Mouse (Mus musculus): ENCODE data around the gene Abhd4.

DNA sequence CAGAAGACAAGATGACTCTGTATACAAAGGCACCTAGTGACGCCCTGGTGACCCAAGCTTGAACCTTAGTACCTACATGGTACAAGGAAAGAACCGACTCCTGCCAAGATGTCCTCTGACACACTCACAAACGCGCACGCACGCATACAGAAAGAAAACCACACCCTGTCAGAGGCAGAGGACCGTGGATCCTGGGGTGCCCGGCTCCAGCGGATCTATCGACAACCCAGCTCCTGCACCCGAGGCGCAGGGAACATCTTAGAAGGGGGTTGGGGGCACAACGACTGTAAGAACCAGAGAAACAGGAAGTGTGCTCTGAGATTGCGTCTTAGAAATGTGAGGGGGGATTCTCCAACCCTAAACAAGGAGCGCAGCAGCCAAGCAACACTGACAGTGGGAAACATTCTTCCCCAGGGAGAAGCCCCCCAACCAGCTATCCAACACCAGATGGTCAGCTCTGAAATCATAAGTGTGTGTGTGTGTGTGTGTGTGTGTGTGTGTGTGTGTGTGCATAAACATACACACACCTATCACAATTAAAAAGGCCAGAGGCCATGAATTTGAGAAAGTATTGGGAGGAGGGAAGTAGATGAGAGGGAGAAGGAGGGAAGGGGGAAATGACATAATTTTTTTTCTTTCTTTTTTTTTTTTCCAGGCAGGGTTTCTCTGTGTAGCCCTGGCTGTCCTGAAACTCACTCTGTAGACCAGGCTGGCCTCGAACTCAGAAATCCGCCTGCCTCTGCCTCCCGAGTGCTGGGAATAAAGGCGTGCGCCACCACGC is 22.6 kb upstream of the Abhd4 start:
- TF ChIP-seq CTCF (IDR thresholded peaks at IDR 0.05; ENCODE audit: control insufficient read depth, insufficient read depth, insufficient read length) = no peak
- TF ChIP-seq MYOG (IDR thresholded peaks at IDR 0.05; ENCODE audit: control insufficient read depth, extremely low read depth, insufficient read length) = no peak
- TF ChIP-seq MAX (IDR thresholded peaks at IDR 0.05) = no peak
- TF ChIP-seq MYOD1 (IDR thresholded peaks at IDR 0.05; ENCODE audit: control insufficient read depth, insufficient read length, low read depth) = no peak

All from C2C12 (cell line).